Mouse (Mus musculus) adrenal gland, adult 18-20 months (tissue): ENCODE measurements at regions not wholly inside any gene's neighbourhood (a gene's known extent, or its start where the extent isn't known, plus 50 kb on each side); places are given as distances from the start of the nearest gene placed in this dataset.

Experiments
- DNase-seq, 2 experiments: peaks; one replicate each; pipeline ENCODE4 v3.0.0; 2021 to 2022; ENCODE audit warnings: low spot score in 2 of 2

- DNase-seq = peak; percentile 15 to 18
Observed at GRCm38 (mm10) chr1:41810318-41810964, 885.1 kb upstream of the Pou3f3 start.

- DNase-seq = no peak
Observed at GRCm38 (mm10) chr1:41811130-41811529, 884.4 kb upstream of the Pou3f3 start.

- no peak for DNase-seq
Observed at GRCm38 (mm10) chr1:41812071-41812470, 883.5 kb upstream of the Pou3f3 start.

GRCm38 (mm10) chr1:41814032-41815005 is 881.2 kb upstream of the Pou3f3 start:
- no peak for DNase-seq

- DNase-seq = no peak
Observed at GRCm38 (mm10) chr1:41815021-41815420, 880.5 kb upstream of the Pou3f3 start.

- no peak for DNase-seq
Observed at GRCm38 (mm10) chr1:41822742-41823141, 872.8 kb upstream of the Pou3f3 start.

GRCm38 (mm10) chr1:41825223-41825622 is 870.3 kb upstream of the Pou3f3 start:
- DNase-seq = no peak

- DNase-seq = no peak
Observed at GRCm38 (mm10) chr1:41831641-41832040, 863.9 kb upstream of the Pou3f3 start.
